Mouse (Mus musculus) CH12.LX (cell line): Measurements from ENCODE around the gene Map2. TPM values are rescaled to one million over a fixed set of nuclear protein-coding genes. Genes with fewer than 3 reads are reported as not detected.

Source experiments
- DNase-seq: peaks from one replicate; pipeline ENCODE4 v3.0.0-alpha.2; 2013; ENCODE audit errors: extremely low read depth
- H3K27ac ChIP-seq: 2 replicates; pipeline ENCODE4 v1.5.1; 2012; ENCODE audit warnings: low read depth, mild to moderate bottlenecking, control low read depth, moderate library complexity; ENCODE audit not compliant: insufficient read depth
- H3K27me3 ChIP-seq: replicated peaks from 2 replicates; pipeline ENCODE3; 2012; ENCODE audit warnings: inconsistent platforms
- H3K36me3 ChIP-seq, 2 experiments: replicated peaks in 1 of 2; 2 replicates each; pipeline versions ENCODE3 to v1.6.1; 2012; ENCODE audit warnings: inconsistent platforms in 1 of 2, low read length in 1 of 2, mild to moderate bottlenecking in 1 of 2, mixed read lengths in 1 of 2, moderate library complexity in 1 of 2; ENCODE audit not compliant: control insufficient read depth in 1 of 2, insufficient read depth in 1 of 2
- H3K4me1 ChIP-seq, 2 experiments: 2 replicates each; pipeline ENCODE4 v1.6.1; 2012; ENCODE audit warnings: inconsistent platforms in 1 of 2, moderate library complexity in 1 of 2; ENCODE audit not compliant: insufficient read depth in 2 of 2, control insufficient read depth in 1 of 2
- H3K4me2 ChIP-seq: 2 replicates; pipeline ENCODE4 v1.6.1; 2012; ENCODE audit warnings: low read depth, mild to moderate bottlenecking, control low read depth; ENCODE audit not compliant: poor library complexity, insufficient read depth, severe bottlenecking
- H3K4me3 ChIP-seq, 3 experiments: fragments of 150-350 bp in 1 of 3; sonication (generic) in 1 of 3; replicated peaks in 1 of 3; 2 replicates each; pipeline versions ENCODE3 to v1.5.1; 2011 to 2012; ENCODE audit warnings: low read depth in 2 of 3, low read length in 2 of 3, mild to moderate bottlenecking in 2 of 3, moderate library complexity in 2 of 3, control low read depth in 1 of 3, improper control_type of control experiment in 1 of 3, inconsistent platforms in 1 of 3, mixed read lengths in 1 of 3; ENCODE audit not compliant: poor library complexity in 1 of 3
- H3K79me2 ChIP-seq: replicated peaks from 2 replicates; pipeline ENCODE4 v1.6.1; 2012; ENCODE audit warnings: mild to moderate bottlenecking, moderate library complexity; ENCODE audit not compliant: control insufficient read depth, poor library complexity, insufficient read depth, severe bottlenecking; ENCODE audit errors: extremely low read depth
- H3K9ac ChIP-seq: 2 replicates; pipeline ENCODE4 v1.6.1; 2012; ENCODE audit warnings: low read depth, mild to moderate bottlenecking, control low read depth, moderate library complexity; ENCODE audit not compliant: insufficient read depth
- H3K9me3 ChIP-seq: replicated peaks from 2 replicates; pipeline ENCODE3; 2012; ENCODE audit warnings: low read length, inconsistent platforms, mixed read lengths
- CHD1 ChIP-seq: IDR thresholded peaks from 2 replicates; pipeline ENCODE4 v1.6.1; 2012; ENCODE audit warnings: low read depth, low read length, improper control_type of control experiment, inconsistent platforms
- CHD2 ChIP-seq: IDR thresholded peaks from 2 replicates; pipeline ENCODE4 v1.6.1; 2011; ENCODE audit warnings: low read length, improper control_type of control experiment
- E2F4 ChIP-seq: IDR thresholded peaks from 2 replicates; pipeline ENCODE4 v1.6.1; 2011; ENCODE audit warnings: low read depth, low read length, improper control_type of control experiment; ENCODE audit not compliant: insufficient replicate concordance
- ETS1 ChIP-seq: conservative IDR thresholded peaks from 2 replicates; pipeline ENCODE4 v1.6.1; 2012; ENCODE audit warnings: low read depth, mild to moderate bottlenecking, inconsistent platforms, low read length, improper control_type of control experiment, moderate library complexity
- GABPA ChIP-seq: IDR thresholded peaks from 2 replicates; pipeline ENCODE4 v1.6.1; 2012; ENCODE audit warnings: low read depth, low read length, improper control_type of control experiment, inconsistent platforms; ENCODE audit not compliant: insufficient replicate concordance
- HCFC1 ChIP-seq: IDR thresholded peaks from 2 replicates; pipeline ENCODE4 v1.6.1; 2012; ENCODE audit warnings: low read depth, mild to moderate bottlenecking, inconsistent platforms, low read length, improper control_type of control experiment
- IRF4 ChIP-seq: IDR thresholded peaks from 2 replicates; pipeline ENCODE4 v1.6.1; 2014; ENCODE audit warnings: low read depth, mild to moderate bottlenecking, inconsistent platforms, low read length, improper control_type of control experiment
- JUN ChIP-seq: IDR thresholded peaks from 2 replicates; pipeline ENCODE4 v1.6.1; 2011; ENCODE audit warnings: low read depth, mild to moderate bottlenecking, low read length, improper control_type of control experiment, moderate library complexity; ENCODE audit not compliant: insufficient read depth
- JUND ChIP-seq: conservative IDR thresholded peaks from 2 replicates; pipeline ENCODE4 v1.6.1; 2011; ENCODE audit warnings: low read depth, low read length, improper control_type of control experiment
- MAX ChIP-seq: IDR thresholded peaks from 2 replicates; pipeline ENCODE4 v1.6.1; 2011; ENCODE audit warnings: low read length, improper control_type of control experiment
- MAZ ChIP-seq: IDR thresholded peaks from 2 replicates; pipeline ENCODE4 v1.6.1; 2012; ENCODE audit warnings: low read depth, mild to moderate bottlenecking, inconsistent platforms, low read length, improper control_type of control experiment, moderate library complexity
- MEF2A ChIP-seq: IDR thresholded peaks from 2 replicates; pipeline ENCODE4 v1.6.1; 2014; ENCODE audit warnings: low read depth, mild to moderate bottlenecking, inconsistent platforms, low read length, improper control_type of control experiment, borderline replicate concordance
- POLR2AphosphoS2 ChIP-seq: IDR thresholded peaks from 2 replicates; pipeline ENCODE4 v1.6.1; 2011; ENCODE audit warnings: low read depth, low read length, improper control_type of control experiment
- SIN3A ChIP-seq: IDR thresholded peaks from 2 replicates; pipeline ENCODE4 v1.6.1; 2012; ENCODE audit warnings: low read length, improper control_type of control experiment, inconsistent platforms
- SMC3 ChIP-seq: IDR thresholded peaks from 2 replicates; pipeline ENCODE4 v1.6.1; 2011; ENCODE audit warnings: low read depth, low read length, improper control_type of control experiment
- USF2 ChIP-seq: conservative IDR thresholded peaks from 2 replicates; pipeline ENCODE4 v1.6.1; 2011; ENCODE audit warnings: low read depth, low read length, improper control_type of control experiment
- ZC3H11A ChIP-seq: IDR thresholded peaks from 2 replicates; pipeline ENCODE4 v1.6.1; 2012; ENCODE audit warnings: low read depth, mild to moderate bottlenecking, inconsistent platforms, low read length, improper control_type of control experiment
- ZKSCAN1 ChIP-seq: IDR thresholded peaks from 2 replicates; pipeline ENCODE4 v1.6.1; 2012; ENCODE audit warnings: low read depth, inconsistent platforms, low read length, improper control_type of control experiment, borderline replicate concordance
- dilution Hi-C: fragments of 300-500 bp; cut with MboI; formaldehyde crosslinking; loops from 2 replicates; pipeline ENCODE4 v1.14.3; 2020; ENCODE audit warnings: low sequenced_read_pairs; ENCODE audit not compliant: extremely low pct_unique_long_range_greater_than_20kb, extremely low pct_ligation_motif_present
- in situ Hi-C: fragments of 300-500 bp; cut with MboI; formaldehyde crosslinking; loops from 3 replicates; pipeline ENCODE4 v1.14.3; 2019; ENCODE audit warnings: low sequenced_read_pairs, low pct_ligation_motif_present, low pct_unique_long_range_greater_than_20kb, mixed read lengths
- polyA plus RNA-seq: library from polyadenylated mRNA; unstranded; fragments of >175 nt; gene quantifications from 2 replicates; pipeline ENCODE4 v1.2.1, GENCODE M21; 2012; ENCODE audit warnings: low read depth; ENCODE audit not compliant: insufficient read length
- total RNA-seq, 2 experiments: library from RNA; depleted of rRNA; stranded (reverse); fragments of 300-350 nt in 1 of 2; fragments of >200 nt in 1 of 2; gene quantifications; 2 replicates each; pipeline ENCODE4 v1.2.3; 2012 to 2014

The Map2 gene
- total and polyA plus RNA-seq, 3 experiments = 1.5 to 6.5 (median 5.9) TPM

- no peaks in the 10 kb centered on the region for H3K27me3 ChIP-seq
- dilution Hi-C loops = no loop called here
- no peak for TF ChIP-seq ZC3H11A
- TF ChIP-seq IRF4 = no peak
- no peak for TF ChIP-seq E2F4
- TF ChIP-seq POLR2AphosphoS2 = no peak
- no peak for TF ChIP-seq SMC3
- no peak for TF ChIP-seq CHD2
- no peak for TF ChIP-seq HCFC1
- TF ChIP-seq USF2 = no peak
- TF ChIP-seq GABPA = no peak
- no peak for TF ChIP-seq MEF2A
- no peak for TF ChIP-seq CHD1
- TF ChIP-seq MAX = no peak
- TF ChIP-seq ETS1 = no peak
- no peak for TF ChIP-seq SIN3A
- TF ChIP-seq JUND = no peak
- no peak for TF ChIP-seq JUN
- TF ChIP-seq MAZ = no peak
- TF ChIP-seq, all 38 proteins: peak for 0
- H3K4me1 ChIP-seq = peaks cover 0 to 15% of the 10 kb centered on the region in 2 experiments; a peak in 2 of 4 replicates
- H3K27ac ChIP-seq = no peak overlapping the region
- no peak overlapping the region for H3K4me3 ChIP-seq
- in situ Hi-C loops = no loop called here
- H3K36me3 ChIP-seq = no peaks in the 10 kb centered on the region
- no peaks in the 10 kb centered on the region for H3K79me2 ChIP-seq
- H3K9me3 ChIP-seq = no peaks in the 10 kb centered on the region
- no peak overlapping the region for H3K4me2 ChIP-seq
- no peak for DNase-seq
- H3K9ac ChIP-seq = no peak overlapping the region
Measured at GRCm38 (mm10) chr1:66386321-66386720, 211.2 kb downstream of the Map2 start.

GRCm38 (mm10) chr1:66386751-66387452 lies 211.8 kb downstream of the Map2 start:
- dilution Hi-C loops = no loop called here
- no peaks in the 10 kb centered on the region for H3K27me3 ChIP-seq
- H3K4me1 ChIP-seq = peaks cover 0 to 15% of the 10 kb centered on the region in 2 experiments; a peak in 2 of 4 replicates
- H3K9ac ChIP-seq = no peak overlapping the region
- no peak overlapping the region for H3K4me3 ChIP-seq
- TF ChIP-seq ZKSCAN1 (no peak), CHD2 (no peak), MAZ (no peak)
- no peak for DNase-seq
- H3K9me3 ChIP-seq = no peaks in the 10 kb centered on the region
- H3K79me2 ChIP-seq = no peaks in the 10 kb centered on the region
- no peak overlapping the region for H3K4me2 ChIP-seq
- in situ Hi-C loops = no loop called here
- no peak overlapping the region for H3K27ac ChIP-seq
- H3K36me3 ChIP-seq = no peaks in the 10 kb centered on the region
